Mouse (Mus musculus) liver (tissue): ENCODE data around the gene Eif4g3.
"Not testable (repeated sequence)": the region's sequence is repeated elsewhere in the genome, so short reads cannot be mapped to it uniquely, and the experiment has no call there.

ENCODE experiments used
- DNase-seq: peaks from one replicate; pipeline ENCODE4 v3.0.0-alpha.2; 2020; ENCODE audit warnings: mixed read lengths

Gene Eif4g3

DNA sequence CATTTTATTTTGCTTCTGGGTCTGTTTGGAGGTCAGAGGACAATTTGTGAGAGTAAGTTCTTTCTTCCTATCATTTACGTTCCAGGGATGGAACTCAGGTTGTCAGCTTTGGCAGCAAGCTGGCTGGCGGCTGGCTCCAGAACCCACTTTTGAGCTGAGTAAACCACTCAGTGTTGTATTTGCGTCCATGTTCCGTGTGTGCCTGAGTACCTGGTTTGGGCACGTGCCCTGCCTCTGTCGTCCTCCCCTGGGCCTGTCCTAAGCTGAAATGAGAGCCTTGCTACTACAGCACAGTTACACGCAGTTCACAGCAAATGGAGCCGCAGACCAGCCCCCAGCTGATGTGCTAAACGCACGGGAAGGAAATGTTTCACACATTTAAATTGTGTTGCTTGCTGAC, 39.0 kb downstream of the Eif4g3 start:
- DNase-seq, result no peak

DNA sequence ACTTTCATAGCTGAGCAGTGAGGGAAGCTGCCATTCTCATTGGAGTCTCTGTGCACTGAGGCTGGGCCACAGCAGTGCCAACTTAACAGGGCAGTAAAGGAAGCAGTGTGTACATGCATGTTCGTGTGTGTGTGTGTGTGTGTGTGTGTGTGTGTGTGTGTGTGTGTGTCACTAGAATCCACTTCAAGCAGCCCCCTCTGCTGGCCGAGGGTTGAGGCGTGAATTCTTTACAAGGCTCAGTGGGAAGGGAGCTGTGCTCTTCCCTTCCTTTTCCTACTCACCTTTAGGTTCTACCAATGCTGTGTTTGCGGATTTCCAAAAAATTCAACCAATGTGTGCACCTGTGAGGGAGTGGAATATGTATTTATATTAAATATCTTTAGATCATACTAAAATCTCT, 41.0 kb downstream of the Eif4g3 start:
- no peak for DNase-seq

DNA sequence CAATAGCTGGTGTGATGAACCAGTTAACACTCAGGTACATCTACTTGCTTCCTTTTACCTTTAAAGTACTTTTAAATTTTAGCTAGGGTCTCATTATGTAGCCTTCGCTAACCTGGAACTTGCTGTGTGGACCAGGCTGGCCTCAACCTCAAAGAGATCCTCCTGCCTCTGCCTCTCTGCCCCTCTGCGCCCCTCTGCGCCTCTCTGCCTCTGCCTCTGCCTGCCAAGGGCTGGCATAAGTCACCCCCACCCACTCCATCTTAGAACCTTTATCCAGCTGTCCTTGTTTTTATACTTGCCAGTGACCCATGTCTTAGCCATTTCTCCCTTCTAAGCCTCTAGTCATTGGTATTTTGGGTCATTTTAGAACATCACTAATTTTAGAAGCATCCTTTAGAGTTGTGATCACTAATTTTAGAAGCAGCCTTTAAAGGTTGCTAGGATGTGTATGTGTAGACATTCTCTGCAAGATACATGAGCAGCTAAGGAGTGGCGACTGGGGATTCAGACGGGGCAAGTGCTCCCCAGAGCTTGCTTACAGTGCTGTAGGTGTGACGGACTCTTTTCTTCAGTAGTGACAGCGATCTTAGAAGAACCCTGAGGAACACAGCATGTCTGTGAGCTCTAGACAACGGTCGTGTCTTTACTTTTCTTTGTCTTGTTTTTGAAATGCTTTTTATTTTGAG, 42.8 kb downstream of the Eif4g3 start:
- DNase-seq, result no peak

GRCm38 (mm10) chr4:138037110-138037509, 44.3 kb downstream of the Eif4g3 start:
- no peak for DNase-seq

DNA sequence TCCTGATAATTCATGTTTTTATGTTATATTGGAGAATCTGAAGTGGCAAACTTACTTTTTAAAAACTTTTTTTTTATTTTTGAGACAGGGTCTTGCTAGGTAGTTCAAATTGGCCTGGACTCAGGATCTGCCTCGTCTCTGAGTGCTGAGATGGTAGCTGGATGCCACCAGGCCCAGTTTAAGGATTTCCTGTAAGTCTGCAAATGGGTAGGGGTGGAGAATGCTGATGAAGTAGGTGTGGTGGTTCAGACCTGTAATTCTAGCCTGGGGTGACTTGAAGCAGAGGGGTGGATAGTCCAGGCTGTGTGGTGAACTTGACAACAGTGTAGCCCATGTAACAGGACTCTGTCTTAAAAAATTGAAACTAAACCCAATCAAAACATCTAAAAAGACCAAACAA, 45.1 kb downstream of the Eif4g3 start:
- no peak for DNase-seq

GRCm38 (mm10) chr4:138038365-138039274, 45.8 kb downstream of the Eif4g3 start:
- no peak for DNase-seq

- no peak for DNase-seq
Measured at GRCm38 (mm10) chr4:138039275-138039651, 46.4 kb downstream of the Eif4g3 start.

DNA sequence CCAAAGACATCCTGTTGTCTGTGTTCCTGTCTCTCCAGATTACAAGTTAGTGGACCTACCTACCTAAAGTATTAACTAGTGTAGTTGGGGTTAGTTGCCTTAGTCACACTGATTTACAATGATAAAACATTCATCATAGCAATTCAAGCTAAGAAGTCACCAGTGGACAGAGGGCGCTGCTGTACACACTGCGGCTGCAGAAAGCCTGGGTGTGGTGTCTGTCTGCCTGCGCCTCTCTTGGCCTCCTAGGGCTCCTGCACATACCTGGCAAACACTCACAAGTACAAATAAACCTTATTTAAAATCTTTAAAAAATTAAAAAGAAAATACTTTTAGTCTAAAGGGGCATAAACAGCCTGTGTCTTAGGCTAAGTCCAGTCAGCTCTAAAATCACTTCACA, 47.8 kb downstream of the Eif4g3 start:
- DNase-seq, result peak; percentile 16

GRCm38 (mm10) chr4:138041566-138042256, 48.9 kb downstream of the Eif4g3 start:
- DNase-seq, result no peak

GRCm38 (mm10) chr4:138042257-138042589, 49.4 kb downstream of the Eif4g3 start:
- DNase-seq, result no peak

GRCm38 (mm10) chr4:138042625-138043024, 49.8 kb downstream of the Eif4g3 start:
- no peak for DNase-seq

- no peak for DNase-seq
Measured at GRCm38 (mm10) chr4:138044841-138045500, 52.1 kb downstream of the Eif4g3 start.

GRCm38 (mm10) chr4:138045809-138046208, 53.0 kb downstream of the Eif4g3 start:
- no peak for DNase-seq

DNA sequence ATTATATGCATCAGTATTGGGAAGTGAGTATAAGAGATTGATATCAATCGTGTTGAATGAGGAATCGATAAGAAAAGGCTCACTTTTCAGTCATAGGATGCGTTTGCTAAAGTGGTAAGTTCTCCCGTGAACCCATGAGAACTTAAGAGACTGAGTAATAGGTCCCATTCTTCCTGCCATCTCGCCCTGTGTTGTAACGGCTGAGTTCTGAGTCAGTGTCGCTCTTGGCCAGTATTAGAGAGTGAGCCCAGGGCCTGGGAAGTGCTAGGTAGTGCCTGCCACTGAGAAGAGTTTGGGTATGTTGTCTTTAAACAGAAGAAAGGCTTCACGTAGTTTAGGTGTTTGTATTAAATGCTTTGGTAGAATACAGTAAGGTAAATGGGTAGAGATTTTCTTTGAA, 53.5 kb downstream of the Eif4g3 start:
- no peak for DNase-seq

- DNase-seq, result no peak
Measured at GRCm38 (mm10) chr4:138049547-138049946, 56.7 kb downstream of the Eif4g3 start.

- no peak for DNase-seq
Measured at GRCm38 (mm10) chr4:138051488-138051887, 58.7 kb downstream of the Eif4g3 start.

- DNase-seq, result no peak
Measured at GRCm38 (mm10) chr4:138056658-138057057, 63.8 kb downstream of the Eif4g3 start.

- DNase-seq, result not testable (repeated sequence)
Measured at GRCm38 (mm10) chr4:138057196-138057754, 64.5 kb downstream of the Eif4g3 start.

GRCm38 (mm10) chr4:138061161-138061560, 68.3 kb downstream of the Eif4g3 start:
- no peak for DNase-seq

DNA sequence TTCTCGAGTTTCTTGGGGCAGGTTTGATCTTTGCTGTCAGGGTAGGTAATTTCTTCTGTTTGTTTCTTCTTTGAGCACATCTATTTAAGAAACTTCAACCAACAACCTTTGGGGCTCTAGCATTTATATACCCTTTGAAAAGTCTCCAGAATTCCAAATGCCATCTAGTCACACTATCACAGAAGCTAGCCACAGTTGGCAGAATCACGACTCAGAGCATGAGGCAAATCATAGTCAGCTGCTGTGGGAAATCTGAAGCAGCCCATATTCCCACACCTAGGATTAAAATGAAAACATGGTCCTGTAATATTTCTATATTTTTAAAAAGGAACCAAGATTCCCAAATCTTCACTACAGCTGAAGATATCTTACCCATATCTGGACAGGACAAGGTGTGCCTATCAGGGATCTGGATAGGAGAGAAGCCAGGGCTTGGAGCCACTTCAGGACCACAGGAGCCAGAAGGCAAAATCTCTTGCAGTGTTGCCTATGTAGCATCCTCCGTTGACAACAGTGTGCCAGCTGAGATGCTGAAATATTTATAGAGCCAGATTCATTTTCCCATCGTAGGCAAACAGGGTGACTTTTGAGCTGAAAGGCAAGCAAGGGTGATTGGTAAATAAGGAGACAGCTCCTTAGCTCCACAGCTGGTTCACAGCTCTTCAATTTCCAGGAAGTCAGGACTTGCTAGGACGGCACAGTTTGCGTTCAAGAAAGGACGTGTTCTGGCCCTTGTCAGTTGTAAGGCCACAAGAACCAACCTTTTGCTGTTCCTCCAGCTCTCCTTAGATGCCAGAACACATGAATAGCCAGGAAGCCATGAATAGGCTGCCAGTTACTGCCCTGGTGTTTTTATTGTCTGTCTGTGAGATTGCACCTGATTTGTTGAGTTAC, 70.8 kb downstream of the Eif4g3 start:
- DNase-seq, result no peak

GRCm38 (mm10) chr4:138064882-138065592, 72.2 kb downstream of the Eif4g3 start:
- DNase-seq, result peak; percentile 13
